Mouse (Mus musculus): ENCODE data around the gene Gm11562. TPM values are rescaled to one million over a fixed set of nuclear protein-coding genes. Genes with fewer than 3 reads are reported as not detected.
"Not testable (repeated sequence)": the region's sequence is repeated elsewhere in the genome, so short reads cannot be mapped to it uniquely, and the experiment has no call there.

Gene Gm11562
- not detected for polyA plus RNA-seq (2017; shearing (Covaris generic))

- no peak for ATAC-seq
Observed at GRCm38 (mm10) chr11:99620335-99620734, at the start of gene Gm11562. Gene Gm11562, minus strand, starts transcription at chr11:99620435.

- ATAC-seq: no peak
Observed at GRCm38 (mm10) chr11:99665860-99666259, 45.6 kb upstream of the Gm11562 start, which contains the start of gene Krtap4-6. Gene Krtap4-6, minus strand, starts transcription at chr11:99665960.

- no peak for ATAC-seq
Observed at GRCm38 (mm10) chr11:99662802-99663201, 42.6 kb upstream of the Gm11562 start.

GRCm38 (mm10) chr11:99659256-99659655 lies 39.0 kb upstream of the Gm11562 start:
- no peak for ATAC-seq

- ATAC-seq: not testable (repeated sequence)
Observed at GRCm38 (mm10) chr11:99658467-99659010, 38.3 kb upstream of the Gm11562 start, which contains the start of gene Gm11563. Gene Gm11563, minus strand, starts transcription at chr11:99658960.

GRCm38 (mm10) chr11:99657051-99657450 lies 36.8 kb upstream of the Gm11562 start:
- no peak for ATAC-seq

- ATAC-seq: no peak
Observed at GRCm38 (mm10) chr11:99650136-99650535, 29.9 kb upstream of the Gm11562 start, which contains the start of gene Gm11555. Gene Gm11555, minus strand, starts transcription at chr11:99650236.

GRCm38 (mm10) chr11:99646444-99646843 lies 26.2 kb upstream of the Gm11562 start:
- ATAC-seq: no peak

GRCm38 (mm10) chr11:99644351-99644750 lies 24.1 kb upstream of the Gm11562 start:
- no peak for ATAC-seq

GRCm38 (mm10) chr11:99643635-99644139 lies 23.5 kb upstream of the Gm11562 start, which contains the start of gene Krtap4-7:
Gene Krtap4-7, minus strand, starts transcription at chr11:99644089.
- ATAC-seq: not testable (repeated sequence)

GRCm38 (mm10) chr11:99640926-99641325 lies 20.7 kb upstream of the Gm11562 start:
- ATAC-seq: no peak

- ATAC-seq: no peak
Observed at GRCm38 (mm10) chr11:99637086-99637485, 16.9 kb upstream of the Gm11562 start.

- ATAC-seq: no peak
Observed at GRCm38 (mm10) chr11:99634653-99635134, 14.5 kb upstream of the Gm11562 start, which contains the start of gene Krtap4-2. Gene Krtap4-2, minus strand, starts transcription at chr11:99635084.

- ATAC-seq: no peak
Observed at GRCm38 (mm10) chr11:99633293-99633692, 13.1 kb upstream of the Gm11562 start.

- ATAC-seq: no peak
Observed at GRCm38 (mm10) chr11:99630890-99631289, 10.7 kb upstream of the Gm11562 start.

- no peak for ATAC-seq
Observed at GRCm38 (mm10) chr11:99628138-99628537, 7.9 kb upstream of the Gm11562 start, which contains the start of gene Krtap4-1. Gene Krtap4-1, minus strand, starts transcription at chr11:99628238.

GRCm38 (mm10) chr11:99614796-99615363 lies 5.4 kb downstream of the Gm11562 start, which contains the start of gene Krtap2-4:
Gene Krtap2-4, minus strand, starts transcription at chr11:99614846.
- ATAC-seq: no peak

GRCm38 (mm10) chr11:99610089-99610488 lies 10.1 kb downstream of the Gm11562 start, which contains the start of gene Gm11937:
Gene Gm11937, minus strand, starts transcription at chr11:99610189.
- not testable (repeated sequence) for ATAC-seq

GRCm38 (mm10) chr11:99609126-99609525 lies 11.1 kb downstream of the Gm11562 start:
- no peak for ATAC-seq

GRCm38 (mm10) chr11:99603208-99603607 lies 17.0 kb downstream of the Gm11562 start, which contains the start of gene Gm11938:
Gene Gm11938, minus strand, starts transcription at chr11:99603308.
- not testable (repeated sequence) for ATAC-seq

- ATAC-seq: not testable (repeated sequence)
Observed at GRCm38 (mm10) chr11:99597742-99598141, 22.5 kb downstream of the Gm11562 start, which contains the start of gene Krtap9-3. Gene Krtap9-3, minus strand, starts transcription at chr11:99598105.

GRCm38 (mm10) chr11:99590981-99591380 lies 29.3 kb downstream of the Gm11562 start, which contains the start of gene Krtap1-3:
Gene Krtap1-3, minus strand, starts transcription at chr11:99591339.
- no peak for ATAC-seq

- no peak for ATAC-seq
Observed at GRCm38 (mm10) chr11:99585096-99585495, 35.1 kb downstream of the Gm11562 start.
